Mouse (Mus musculus) E14TG2a.4 (cell line): ENCODE measurements around the gene Ddrgk1.

Source experiments
- H3K27me3 ChIP-seq: 2 replicates; pipeline ENCODE4 v1.6.1; 2014; ENCODE audit warnings: low read length, control low read depth; ENCODE audit not compliant: insufficient read depth
- H3K36me3 ChIP-seq: 2 replicates; pipeline ENCODE4 v1.6.1; 2014; ENCODE audit warnings: low read length, control low read depth; ENCODE audit not compliant: insufficient read depth
- H3K4me1 ChIP-seq: replicated peaks from 2 replicates; pipeline ENCODE4 v1.6.1; 2014; ENCODE audit warnings: low read depth, low read length, control low read depth
- H3K4me3 ChIP-seq: replicated peaks from 2 replicates; pipeline ENCODE4 v1.5.1; 2014; ENCODE audit warnings: mild to moderate bottlenecking, low read length
- H3K9me3 ChIP-seq: 2 replicates; pipeline ENCODE4 v1.6.1; 2014; ENCODE audit warnings: low read length, control low read depth
- CTCF ChIP-seq: conservative IDR thresholded peaks from 2 replicates; pipeline ENCODE4 v1.5.1; 2014; ENCODE audit warnings: low read length
- NANOG ChIP-seq: IDR thresholded peaks from 2 replicates; pipeline ENCODE4 v1.6.1; 2014; ENCODE audit warnings: borderline replicate concordance, low read length, mixed read lengths
- POU5F1 ChIP-seq: IDR thresholded peaks from 2 replicates; pipeline ENCODE4 v1.6.1; 2014; ENCODE audit warnings: low read length, borderline replicate concordance

Ddrgk1 gene

GRCm38 (mm10) chr2:130664102-130664701 is at the start of gene Ddrgk1:
Gene Ddrgk1 (minus strand): TSS chr2:130664659.
- H3K4me1 ChIP-seq, result peaks cover 44% of the 10 kb centered on the region
- no peaks in the 10 kb centered on the region for H3K9me3 ChIP-seq
- H3K4me3 ChIP-seq, result peak within 1 kb of the TSS; percentile 87
- no peak for TF ChIP-seq CTCF
- no peak for TF ChIP-seq POU5F1
- no peak for TF ChIP-seq NANOG
- no peaks in the 10 kb centered on the region for H3K27me3 ChIP-seq
- peaks cover 43% of the 10 kb centered on the region for H3K36me3 ChIP-seq

- peaks cover 37% of the 10 kb centered on the region for H3K4me1 ChIP-seq
- no peak overlapping the region for H3K4me3 ChIP-seq
- no peaks in the 10 kb centered on the region for H3K27me3 ChIP-seq
- TF ChIP-seq NANOG (no peak), CTCF (no peak), POU5F1 (no peak)
- H3K9me3 ChIP-seq, result no peaks in the 10 kb centered on the region
- peaks cover 7% of the 10 kb centered on the region; the same call in 1 of the 2 replicates for H3K36me3 ChIP-seq
These were observed 42.6 kb upstream of the Ddrgk1 start for GRCm38 (mm10) chr2:130707057-130707456.

GRCm38 (mm10) chr2:130706602-130707001 is 42.1 kb upstream of the Ddrgk1 start:
- Histone ChIP-seq H3K4me3 (no peak overlapping the region), H3K36me3 (0 out of 2 replicates have a peak, but pooled peaks cover 5% of the 10 kb centered on the region), H3K9me3 (no peaks in the 10 kb centered on the region), H3K4me1 (peaks cover 37% of the 10 kb centered on the region), H3K27me3 (no peaks in the 10 kb centered on the region)
- TF ChIP-seq CTCF (no peak), POU5F1 (no peak), NANOG (no peak)

GRCm38 (mm10) chr2:130705178-130705577 is 40.7 kb upstream of the Ddrgk1 start:
- H3K4me1 ChIP-seq, result peaks cover 37% of the 10 kb centered on the region
- no peaks in the 10 kb centered on the region for H3K27me3 ChIP-seq
- TF ChIP-seq CTCF (0 out of 2 replicates have a peak, but pooled peaks have one; percentile 13), NANOG (no peak)
- H3K4me3 ChIP-seq, result 0 out of 2 replicates have a peak overlapping the region, but pooled peaks have one; percentile 1
- no peaks in the 10 kb centered on the region for H3K9me3 ChIP-seq
- peaks cover 2% of the 10 kb centered on the region for H3K36me3 ChIP-seq

- peaks cover 37% of the 10 kb centered on the region for H3K4me1 ChIP-seq
- no peaks in the 10 kb centered on the region; the same call in 1 of the 2 replicates for H3K27me3 ChIP-seq
- no peaks in the 10 kb centered on the region for H3K9me3 ChIP-seq
- H3K36me3 ChIP-seq, result peaks cover 6% of the 10 kb centered on the region
- peak overlapping the region; percentile 21; the same call in 1 of the 2 replicates for H3K4me3 ChIP-seq
- TF ChIP-seq CTCF, result no peak
- no peak for TF ChIP-seq POU5F1
- TF ChIP-seq NANOG, result no peak
These were observed 39.9 kb upstream of the Ddrgk1 start for GRCm38 (mm10) chr2:130704040-130705001.

GRCm38 (mm10) chr2:130697821-130698266 is 33.4 kb upstream of the Ddrgk1 start:
- no peaks in the 10 kb centered on the region for H3K9me3 ChIP-seq
- peak overlapping the region; percentile 92 for H3K4me3 ChIP-seq
- peaks cover 20% of the 10 kb centered on the region for H3K27me3 ChIP-seq
- peaks cover 48% of the 10 kb centered on the region for H3K4me1 ChIP-seq
- peaks cover 6% of the 10 kb centered on the region for H3K36me3 ChIP-seq
- TF ChIP-seq CTCF (no peak), POU5F1 (no peak; the same call in 1 of the 2 replicates), NANOG (no peak)

GRCm38 (mm10) chr2:130697153-130697810 is 32.8 kb upstream of the Ddrgk1 start, which contains the start of gene Slc4a11:
Gene Slc4a11 (minus strand): TSS chr2:130697519.
- peaks cover 20% of the 10 kb centered on the region for H3K27me3 ChIP-seq
- H3K4me3 ChIP-seq, result peak within 1 kb of the TSS; percentile 92
- TF ChIP-seq NANOG (no peak), POU5F1 (no peak), CTCF (no peak)
- H3K9me3 ChIP-seq, result no peaks in the 10 kb centered on the region
- H3K4me1 ChIP-seq, result peaks cover 49% of the 10 kb centered on the region
- peaks cover 8% of the 10 kb centered on the region for H3K36me3 ChIP-seq

GRCm38 (mm10) chr2:130696700-130697152 is 32.3 kb upstream of the Ddrgk1 start:
- Histone ChIP-seq H3K27me3 (peaks cover 20% of the 10 kb centered on the region), H3K4me3 (peak overlapping the region; percentile 92), H3K4me1 (peaks cover 55% of the 10 kb centered on the region), H3K9me3 (no peaks in the 10 kb centered on the region), H3K36me3 (peaks cover 13% of the 10 kb centered on the region)
- no peak for TF ChIP-seq NANOG
- TF ChIP-seq POU5F1, result no peak
- TF ChIP-seq CTCF, result no peak
